Mouse (Mus musculus) erythroblast, adult 5-6 weeks (primary cell): ENCODE measurements around the gene Nat8f1. TPM values are rescaled to one million over a fixed set of nuclear protein-coding genes. Genes with fewer than 3 reads are reported as not detected.
"Not testable (repeated sequence)": the region's sequence is repeated elsewhere in the genome, so short reads cannot be mapped to it uniquely, and the experiment has no call there.

Source experiments
- ATAC-seq: replicated peaks from 2 replicates; pipeline ENCODE4 v1.8.0; 2016; ENCODE audit warnings: moderate number of reproducible peaks, mild to moderate bottlenecking, moderate TSS enrichment, inconsistent platforms; ENCODE audit not compliant: poor library complexity, low FRiP score, severe bottlenecking
- total RNA-seq, 2 experiments: library from RNA; stranded (forward) in 1 of 2; stranded (reverse) in 1 of 2; fragments of 150-400 nt in 1 of 2; fragments of 200-764, 138-1000 nt in 1 of 2; gene quantifications; 2 replicates each; pipeline versions ENCODE4 v1.2.3 to v1.2.4; 2015 to 2017; ENCODE audit warnings: low replicate concordance in 2 of 2

The Nat8f1 gene
- not detected in 2 replicates for total RNA-seq (2015; ENCODE audit: low replicate concordance)
- 0.42 and 4.8 TPM in 2 replicates for total RNA-seq (2017; ENCODE audit: low replicate concordance)

DNA sequence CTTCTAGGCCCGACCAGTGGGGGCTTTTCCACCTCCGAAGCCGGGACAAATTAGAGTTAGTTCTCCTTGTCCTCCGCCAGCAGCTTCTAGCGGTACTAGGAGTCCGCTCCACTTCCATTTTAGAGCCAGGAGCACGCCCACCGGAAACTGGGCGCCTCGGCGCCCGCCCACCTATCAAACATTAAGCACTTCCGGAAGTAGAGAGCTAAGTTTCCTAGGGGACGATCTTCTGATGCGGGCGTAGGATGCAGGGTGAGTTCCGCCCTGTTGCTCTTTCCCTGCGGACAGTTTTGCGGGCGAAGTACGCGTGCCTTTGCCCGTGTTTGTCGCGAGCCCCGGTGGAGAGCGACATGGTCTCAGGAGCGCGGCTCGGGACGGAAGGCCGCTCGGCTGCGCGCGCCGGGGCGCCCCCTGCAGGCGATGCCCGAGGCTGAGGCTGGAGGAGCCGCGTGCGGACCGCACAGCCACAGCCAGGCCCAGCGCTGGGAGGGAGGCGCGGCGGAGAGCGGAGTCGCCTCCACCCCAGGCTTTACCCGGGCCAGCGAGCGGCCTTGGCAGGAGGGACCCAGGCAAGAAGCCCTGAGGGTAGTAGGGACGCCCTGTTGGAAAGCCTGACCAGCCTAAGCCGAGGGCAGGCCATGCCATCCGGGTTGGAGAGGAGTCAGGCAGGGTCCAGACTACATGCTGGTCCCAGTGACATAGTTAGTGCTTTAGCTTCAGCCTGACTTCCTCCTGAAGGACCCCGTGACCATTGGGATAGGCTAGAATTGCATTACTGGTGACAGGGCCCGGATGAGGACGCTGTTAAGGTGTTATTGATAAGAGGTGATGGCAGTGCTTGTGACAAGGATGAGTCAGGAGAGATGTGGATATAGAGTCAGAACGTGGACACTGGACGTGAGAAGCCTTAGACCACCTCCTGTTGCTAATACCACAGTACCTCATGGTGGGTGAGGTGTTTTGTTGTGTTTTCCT, at the start of gene Nat8f1:
Nat8f1 (minus strand) TSS at position 149 of the 975 bp plus-strand sequence.
- ATAC-seq = peak; percentile 97

DNA sequence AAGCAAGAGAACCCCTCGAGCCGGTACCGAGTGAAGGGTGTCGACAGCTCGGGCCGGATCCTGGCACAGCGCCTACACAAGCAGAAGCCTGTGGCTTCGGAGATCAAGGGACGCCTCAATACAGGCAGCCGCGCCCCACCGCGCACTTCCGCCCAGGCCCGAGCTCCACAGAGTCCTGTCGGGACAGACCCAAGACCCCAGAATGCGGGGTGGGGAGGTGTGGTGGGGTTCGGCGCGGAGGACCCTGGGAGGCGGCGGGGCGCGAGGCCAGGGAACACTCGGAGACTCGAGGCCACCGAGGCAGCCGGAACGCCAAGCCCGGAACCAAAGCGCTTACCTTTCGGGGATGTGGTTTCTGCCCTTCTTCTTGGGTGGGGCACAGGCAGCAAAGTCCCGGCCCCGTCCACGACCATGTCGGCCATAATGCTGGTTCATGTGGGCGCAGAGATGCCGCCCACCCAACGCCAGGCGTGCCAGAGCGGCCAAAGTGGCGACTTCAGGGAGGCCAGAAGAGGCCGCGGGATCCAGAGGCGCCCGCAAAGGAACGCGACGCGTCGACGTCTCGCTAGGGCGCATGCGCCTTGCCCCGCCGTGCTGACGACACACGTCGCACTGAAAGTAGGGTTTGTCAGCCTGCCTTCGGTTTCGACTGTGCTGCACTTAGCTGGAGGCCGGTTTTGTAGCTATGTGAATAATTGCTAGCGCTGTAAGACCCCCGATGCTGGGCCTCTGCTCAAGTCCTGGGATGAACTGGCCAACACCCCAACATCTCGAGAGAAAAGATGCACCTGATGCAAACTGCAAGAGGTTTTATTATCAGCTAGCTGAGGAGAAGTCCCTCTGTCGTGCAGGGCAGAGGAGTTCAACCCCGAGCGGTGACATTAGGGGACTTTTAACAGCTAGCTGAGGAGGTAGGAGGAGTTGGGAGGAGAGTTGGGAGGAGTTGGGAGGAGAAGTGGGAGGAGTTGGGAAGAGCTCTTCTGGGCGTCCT, 45.9 kb upstream of the Nat8f1 start, which contains the start of gene Dusp11:
Dusp11 (minus strand) TSS at position 567 of the 991 bp plus-strand sequence.
- ATAC-seq = peak; percentile 95

GRCm38 (mm10) chr6:85957581-85957980, 42.1 kb upstream of the Nat8f1 start:
- ATAC-seq = no peak

- no peak for ATAC-seq
Observed at GRCm38 (mm10) chr6:85948549-85948948, 33.1 kb upstream of the Nat8f1 start.

- peak; percentile 57; the same call in 1 of the 2 replicates for ATAC-seq
Observed at GRCm38 (mm10) chr6:85942469-85942868, 27.0 kb upstream of the Nat8f1 start.

- ATAC-seq = no peak
Observed at GRCm38 (mm10) chr6:85938701-85939100, 23.2 kb upstream of the Nat8f1 start.

DNA sequence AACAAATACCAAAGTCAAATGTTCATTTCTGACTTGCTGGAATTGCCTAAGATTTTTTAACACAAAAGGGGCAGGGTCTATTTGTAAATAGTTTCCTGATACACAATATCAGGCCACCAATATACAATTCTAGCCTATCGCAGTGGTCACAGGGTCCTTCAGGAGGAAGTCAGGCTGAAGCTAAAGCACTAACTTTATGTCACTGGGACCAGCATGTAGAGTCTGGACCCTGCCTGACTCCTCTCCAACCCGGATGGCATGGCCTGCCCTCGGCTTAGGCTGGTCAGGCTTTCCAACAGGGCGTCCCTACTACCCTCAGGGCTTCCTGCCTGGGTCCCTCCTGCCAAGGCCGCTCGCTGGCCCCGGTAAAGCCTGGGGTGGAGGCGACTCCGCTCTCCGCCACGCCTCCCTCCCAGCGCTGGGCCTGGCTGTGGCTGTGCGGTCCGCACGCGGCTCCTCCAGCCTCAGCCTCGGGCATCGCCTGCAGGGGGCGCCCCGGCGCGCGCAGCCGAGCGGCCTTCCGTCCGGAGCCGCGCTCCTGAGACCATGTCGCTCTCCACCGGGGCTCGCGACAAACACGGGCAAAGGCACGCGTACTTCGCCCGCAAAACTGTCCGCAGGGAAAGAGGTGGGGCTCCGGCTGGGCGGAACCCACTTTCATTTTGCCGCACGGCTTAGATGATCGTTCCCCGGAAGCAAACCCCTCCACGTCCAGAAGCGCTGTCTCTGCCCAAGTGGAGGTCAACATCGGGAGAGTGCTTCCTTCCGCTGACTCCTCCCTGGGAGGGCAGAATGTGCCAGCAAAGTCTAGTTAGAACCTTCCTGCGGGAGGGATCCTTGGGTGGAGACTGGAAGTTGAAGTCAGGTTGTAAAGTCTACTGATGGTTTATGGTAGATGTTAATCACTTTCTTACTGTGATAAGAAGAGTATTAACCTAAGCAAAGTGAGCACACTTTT, 21.3 kb upstream of the Nat8f1 start:
- peak; percentile 95 for ATAC-seq

DNA sequence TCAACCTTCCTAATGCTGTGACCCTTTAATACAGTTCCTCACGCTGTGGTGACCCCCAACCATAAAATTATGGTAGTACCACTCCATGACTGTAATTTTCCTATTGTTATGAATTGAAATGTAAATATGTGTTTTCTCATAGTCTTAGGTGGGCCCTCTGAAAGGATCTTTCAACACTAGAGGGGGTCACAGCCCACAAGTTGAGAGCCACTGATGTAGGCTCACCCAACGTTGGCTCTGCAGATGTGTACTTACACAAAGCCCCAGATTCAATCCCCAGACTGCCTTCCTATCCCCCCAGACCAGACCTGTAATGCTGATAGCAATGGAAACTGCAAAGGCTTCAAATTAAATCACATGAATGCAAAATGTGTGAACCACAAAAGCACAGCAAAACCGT, 20.2 kb upstream of the Nat8f1 start:
- no peak for ATAC-seq

DNA sequence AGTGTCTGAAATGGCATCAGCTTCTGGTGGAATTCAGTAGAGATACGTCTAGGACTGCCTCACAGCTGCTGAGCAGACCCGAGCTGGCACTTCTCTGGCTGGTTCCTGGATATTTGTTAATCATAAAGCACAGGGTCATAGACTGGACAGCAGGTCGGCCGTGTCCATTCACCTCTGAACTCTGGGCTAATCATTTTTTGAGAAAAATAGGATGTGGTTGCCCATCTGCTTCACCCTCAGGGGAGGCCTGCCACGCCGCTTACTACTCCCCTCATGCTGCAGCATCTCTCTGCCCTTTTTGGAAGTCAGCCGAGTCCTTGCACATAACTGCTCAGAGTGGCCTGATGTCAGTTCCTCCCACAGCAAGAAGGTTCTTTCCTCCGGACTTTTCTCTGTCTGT, 18.6 kb upstream of the Nat8f1 start:
- ATAC-seq = no peak

DNA sequence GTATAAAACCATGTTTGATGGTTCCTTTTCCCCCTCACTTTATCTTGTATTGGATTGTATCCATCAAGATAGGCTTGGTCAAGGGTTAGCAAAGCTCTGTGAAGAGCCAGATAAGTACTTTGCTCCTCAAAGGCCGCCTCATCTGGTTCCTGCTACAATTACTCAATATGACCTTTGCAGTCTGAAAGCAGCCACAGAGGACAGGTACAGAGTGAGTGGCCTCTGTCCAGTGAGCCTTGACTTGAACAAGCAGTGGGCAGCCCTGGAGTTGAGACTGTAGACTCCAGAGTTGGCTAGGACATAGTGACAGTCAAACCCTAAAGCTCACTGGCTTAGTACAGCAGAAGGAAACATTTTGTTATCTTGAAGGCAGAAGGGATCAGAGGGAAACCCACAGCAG, 13.8 kb upstream of the Nat8f1 start:
- no peak for ATAC-seq

DNA sequence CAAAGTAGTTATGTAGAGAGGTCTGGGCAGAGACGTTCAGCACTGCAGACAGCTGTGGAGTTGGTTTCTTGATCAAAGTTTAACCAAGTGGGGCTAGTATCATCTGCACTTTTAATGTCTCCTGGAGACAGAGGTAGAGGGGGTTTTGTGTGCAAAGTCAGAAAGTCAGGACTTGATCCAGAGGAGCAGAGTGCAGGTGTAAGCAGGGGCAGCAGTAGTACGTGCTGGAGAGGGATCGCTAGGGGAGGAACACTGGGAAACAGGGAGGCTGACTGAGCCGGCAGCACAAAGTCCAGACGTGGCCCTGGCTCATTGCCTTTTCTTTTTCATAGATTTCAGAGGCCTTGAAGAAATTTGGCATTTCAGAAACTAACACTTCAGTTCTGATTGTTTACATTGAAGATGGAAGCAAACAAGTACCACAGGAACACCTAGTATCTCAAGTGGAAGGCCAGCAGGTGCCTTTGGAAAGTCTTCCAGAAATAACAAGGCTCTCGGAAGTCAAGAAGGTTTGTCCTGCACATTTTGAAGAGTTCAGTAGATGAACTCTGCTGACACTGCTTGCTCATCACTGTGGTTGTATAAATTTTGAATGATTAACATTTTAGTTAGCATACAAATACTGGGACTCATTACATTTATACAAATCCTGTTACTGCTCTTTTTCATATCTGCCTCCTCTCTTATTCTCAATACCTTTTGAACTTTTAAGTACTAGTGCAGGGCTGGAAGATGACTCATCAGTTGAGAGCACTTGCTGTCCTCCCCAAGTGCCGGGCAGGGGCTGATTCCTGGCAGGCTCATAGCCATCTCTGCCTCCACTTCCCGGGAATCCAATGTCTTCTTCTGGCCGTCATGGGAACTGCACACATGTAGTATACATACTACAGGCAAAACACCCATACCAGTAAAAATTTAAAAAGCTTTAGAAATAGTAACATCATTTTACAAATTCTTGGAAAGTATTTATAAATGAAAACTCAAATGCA, 12.3 kb upstream of the Nat8f1 start:
- ATAC-seq = no peak

DNA sequence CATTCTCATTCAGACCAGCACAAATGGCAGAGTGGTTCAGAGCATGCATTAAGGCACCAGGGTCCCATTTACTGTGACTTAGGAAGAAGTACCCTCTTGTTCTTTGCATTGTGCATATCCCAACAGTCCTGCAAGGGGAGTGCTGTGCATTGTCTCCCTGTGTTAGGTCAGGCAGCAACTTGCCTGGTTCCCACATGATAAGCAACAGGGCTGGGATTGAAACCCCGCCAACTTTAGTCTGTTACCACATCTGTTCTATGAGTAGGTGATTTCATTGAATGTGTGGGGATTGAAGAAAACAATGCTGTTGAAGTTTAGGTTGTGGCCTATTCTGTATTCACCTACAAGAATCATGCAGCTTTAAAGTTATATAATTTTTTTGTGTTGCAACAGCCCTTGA, 11.2 kb upstream of the Nat8f1 start:
- no peak for ATAC-seq

- no peak for ATAC-seq
Observed at GRCm38 (mm10) chr6:85923643-85924042, 8.2 kb upstream of the Nat8f1 start.

DNA sequence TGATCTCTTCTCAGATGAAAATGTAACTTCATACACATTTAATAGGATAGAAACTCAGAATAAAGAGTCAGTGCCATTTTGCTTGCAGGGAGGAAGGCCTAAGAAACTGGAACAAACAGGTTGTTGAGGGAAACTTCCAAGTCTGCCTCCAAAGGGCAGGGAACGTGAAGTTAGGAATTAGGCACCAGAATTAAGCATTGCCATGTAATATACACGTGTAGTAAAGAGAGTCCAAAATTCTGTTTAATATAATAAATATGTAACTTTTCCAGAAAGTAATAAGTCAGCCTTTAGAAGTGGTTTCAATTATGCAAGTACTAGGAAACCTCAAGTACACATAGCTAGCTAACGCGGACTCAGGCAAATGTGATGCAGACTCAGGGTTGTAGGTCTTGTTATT, 3.9 kb upstream of the Nat8f1 start:
- ATAC-seq = no peak

GRCm38 (mm10) chr6:85918341-85918740, 2.9 kb upstream of the Nat8f1 start:
- ATAC-seq = not testable (repeated sequence)

- no peak for ATAC-seq
Observed at GRCm38 (mm10) chr6:85916596-85916995, 1.1 kb upstream of the Nat8f1 start.

DNA sequence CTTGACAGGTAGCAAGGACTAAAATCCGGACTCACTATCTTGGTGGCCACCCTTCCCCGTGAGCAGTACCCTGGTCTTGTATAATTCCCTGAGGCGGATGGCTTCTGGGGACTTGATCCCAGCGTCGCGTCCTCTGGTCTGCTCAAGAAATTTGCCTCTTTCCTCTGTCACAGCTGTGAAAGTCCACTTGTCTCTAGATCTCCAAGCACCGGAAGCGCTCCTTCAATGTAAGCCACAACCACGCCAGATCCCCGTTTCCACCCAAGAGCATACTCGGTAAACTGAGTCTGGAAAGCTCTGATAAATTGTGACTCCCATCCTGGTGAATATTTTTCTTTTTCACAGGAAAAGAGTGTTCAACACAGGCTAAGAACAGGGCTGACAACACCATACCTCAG, 347 bp downstream of the Nat8f1 start:
- peak; percentile 40 for ATAC-seq

DNA sequence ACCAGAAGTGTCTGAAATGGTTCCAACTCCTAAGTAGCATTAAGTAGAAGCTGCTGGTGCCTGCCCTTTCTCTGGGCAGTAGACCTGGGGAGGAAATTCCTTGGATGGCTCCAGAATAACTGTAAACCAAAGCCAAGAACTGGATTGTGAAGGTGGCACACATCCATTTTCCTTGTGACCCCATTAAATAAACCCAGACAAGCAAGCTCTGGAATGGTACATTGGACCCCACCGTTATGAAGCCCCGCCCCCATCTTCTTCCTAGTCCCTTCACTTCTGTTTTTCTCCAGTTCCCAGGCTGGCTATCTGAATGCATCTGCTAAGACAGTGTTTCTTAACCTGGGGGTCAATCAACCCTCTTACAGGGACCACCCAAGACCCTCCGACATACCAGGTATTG, 3.9 kb downstream of the Nat8f1 start, which contains the start of gene Tprkb:
Tprkb (plus strand) TSS at position 279 of the 400 bp plus-strand sequence.
- ATAC-seq = no peak
